Mouse (Mus musculus): ENCODE measurements around the gene Clec4n.
"Not testable (repeated sequence)": the region's sequence is repeated elsewhere in the genome, so short reads cannot be mapped to it uniquely, and the experiment has no call there.

Clec4n gene

DNA sequence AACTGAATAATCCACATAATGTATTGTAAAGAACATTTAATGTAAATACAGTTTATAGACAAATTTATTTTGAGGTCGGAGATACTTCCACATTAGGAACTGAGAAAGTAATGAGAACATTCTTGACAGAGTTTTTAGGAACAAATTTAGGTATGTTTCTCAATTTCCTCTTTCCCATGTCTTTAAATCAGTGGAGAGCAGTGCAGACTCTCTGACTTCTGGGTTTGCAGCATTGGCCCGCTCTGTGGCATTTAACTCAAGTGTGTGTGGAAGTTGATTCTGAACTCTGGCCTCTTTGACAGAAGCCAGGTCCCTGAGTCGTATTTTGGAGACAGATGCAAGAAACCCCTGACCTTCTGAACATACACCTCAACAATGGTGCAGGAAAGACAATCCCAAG lies at the start of gene Clec4n:
Gene Clec4n (plus strand): TSS at position 200 of the 400 bp plus-strand sequence.
- no peak for DNase-seq (ENCODE audit: low read depth)

GRCm38 (mm10) chr6:123184862-123185261 lies 44.8 kb upstream of the Clec4n start:
- DNase-seq (ENCODE audit: low read depth): not testable (repeated sequence)

- no peak for DNase-seq (ENCODE audit: low read depth)
These were observed 22.2 kb upstream of the Clec4n start for GRCm38 (mm10) chr6:123207187-123208076.

DNA sequence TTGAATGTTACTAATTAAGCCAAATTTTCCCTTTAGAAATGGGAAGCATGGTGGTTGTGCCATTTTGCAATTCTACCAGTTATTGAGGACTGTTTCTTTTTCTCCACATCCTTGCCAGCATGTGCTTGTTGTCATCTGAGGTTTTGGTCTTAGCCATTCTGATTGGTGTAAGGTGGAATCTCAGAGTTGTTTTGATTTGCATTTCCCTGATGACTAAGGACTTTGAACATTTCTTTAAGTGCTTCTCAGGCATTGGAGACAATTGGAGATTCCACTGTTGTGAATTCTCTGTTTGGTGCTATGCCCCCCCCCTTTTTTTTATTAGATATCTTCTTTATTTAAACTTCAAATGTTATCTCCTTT lies 21.6 kb upstream of the Clec4n start:
- DNase-seq (ENCODE audit: low read depth): not testable (repeated sequence)

- DNase-seq (ENCODE audit: low read depth): no peak
These were observed 17.9 kb upstream of the Clec4n start for GRCm38 (mm10) chr6:123211726-123212125.

DNA sequence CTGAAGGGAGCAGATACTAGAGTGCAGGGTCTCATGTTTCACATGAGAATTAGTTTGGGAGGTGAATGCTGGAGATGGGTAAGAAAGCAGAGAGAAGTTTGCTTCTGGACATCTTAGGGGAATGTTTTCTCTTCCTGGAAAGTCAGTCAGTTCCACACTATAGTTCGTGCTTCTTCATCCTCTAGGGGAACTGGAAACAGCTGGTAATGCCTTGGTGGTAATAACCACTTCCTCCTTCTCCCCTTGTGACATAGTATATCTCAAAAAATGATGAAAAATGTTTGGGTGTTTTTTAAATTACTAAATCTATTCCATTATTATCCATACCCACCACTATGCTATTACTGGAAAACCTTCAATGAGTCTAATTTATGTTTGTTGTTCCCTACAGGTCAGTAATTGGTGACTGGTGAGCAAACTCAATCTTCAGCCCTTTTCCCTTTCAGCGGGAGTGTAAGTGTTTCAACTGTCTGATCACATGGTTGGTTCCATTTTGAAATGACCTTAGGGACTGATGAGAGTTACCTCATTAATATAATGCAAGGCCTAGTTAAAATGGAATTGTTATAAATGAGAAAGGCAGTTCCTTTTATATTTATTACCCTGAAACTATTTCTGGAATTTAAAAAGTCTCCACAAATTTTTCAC lies 2.0 kb upstream of the Clec4n start:
- no peak for DNase-seq (ENCODE audit: low read depth)

- no peak for DNase-seq (ENCODE audit: low read depth)
These were observed 1.5 kb downstream of the Clec4n start for GRCm38 (mm10) chr6:123231149-123231548.

DNA sequence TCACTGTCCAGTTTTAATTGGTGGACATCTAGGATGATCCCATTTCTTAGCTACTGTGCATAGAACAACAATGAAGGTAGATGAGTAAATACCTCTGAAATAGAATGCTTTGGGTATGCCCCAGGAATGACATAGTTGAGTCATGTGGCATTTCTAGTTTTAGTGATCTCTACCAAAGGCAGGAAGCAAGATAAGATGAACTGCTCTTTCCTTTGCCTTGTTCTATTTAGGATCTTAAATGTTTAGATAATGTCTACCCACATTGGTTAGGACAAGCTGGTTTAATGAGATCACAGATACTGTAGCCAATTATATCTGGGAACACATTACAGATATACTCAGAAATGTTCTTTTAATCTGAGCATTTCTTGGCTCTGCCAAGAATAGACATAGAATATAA lies 7.9 kb downstream of the Clec4n start:
- DNase-seq (ENCODE audit: low read depth): no peak

GRCm38 (mm10) chr6:123244201-123244600 lies 14.6 kb downstream of the Clec4n start:
- DNase-seq (ENCODE audit: low read depth): no peak

- DNase-seq (ENCODE audit: low read depth): not testable (repeated sequence)
These were observed 19.2 kb downstream of the Clec4n start for GRCm38 (mm10) chr6:123248862-123249261.

DNA sequence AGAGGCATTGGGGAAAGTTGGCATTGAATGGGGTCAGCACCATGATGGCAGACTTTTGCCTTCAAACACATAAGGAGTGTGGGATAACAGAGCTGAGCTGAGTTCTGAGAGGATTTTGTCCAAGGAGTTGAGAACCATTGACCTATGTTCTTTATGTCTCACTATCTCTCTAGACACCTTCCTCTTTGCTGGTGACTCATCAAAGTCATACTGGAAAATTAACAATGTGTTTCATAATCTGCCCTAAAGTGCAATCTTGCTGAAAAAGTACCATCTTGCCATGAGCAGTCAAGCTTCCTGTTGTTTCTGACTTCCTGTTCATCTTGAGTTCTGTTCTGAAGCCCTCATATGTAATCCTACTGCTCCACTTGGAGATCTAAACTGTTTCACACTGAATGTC lies 23.1 kb downstream of the Clec4n start:
- no peak for DNase-seq (ENCODE audit: low read depth)

DNA sequence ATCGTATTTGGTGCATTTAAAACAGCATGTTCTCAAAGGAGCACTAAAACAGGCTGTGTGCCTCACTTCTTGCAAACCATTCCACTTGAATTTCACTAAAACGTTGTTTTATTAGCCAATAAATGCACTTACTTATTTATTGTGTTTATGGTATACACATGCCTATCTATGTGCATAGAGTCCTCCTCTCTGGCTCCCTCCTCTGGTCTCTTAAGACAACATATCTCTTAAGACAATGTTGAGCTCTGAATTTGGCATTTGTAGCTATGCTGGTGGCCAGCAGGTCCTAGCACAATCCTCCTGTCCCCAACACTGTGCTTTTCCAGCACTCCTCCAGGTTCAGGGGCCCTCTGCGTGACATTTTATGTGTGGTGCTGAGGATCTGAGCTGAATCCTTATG lies 29.3 kb downstream of the Clec4n start:
- DNase-seq (ENCODE audit: low read depth): no peak

GRCm38 (mm10) chr6:123259889-123260603 lies 30.4 kb downstream of the Clec4n start:
- no peak for DNase-seq (ENCODE audit: low read depth)

DNA sequence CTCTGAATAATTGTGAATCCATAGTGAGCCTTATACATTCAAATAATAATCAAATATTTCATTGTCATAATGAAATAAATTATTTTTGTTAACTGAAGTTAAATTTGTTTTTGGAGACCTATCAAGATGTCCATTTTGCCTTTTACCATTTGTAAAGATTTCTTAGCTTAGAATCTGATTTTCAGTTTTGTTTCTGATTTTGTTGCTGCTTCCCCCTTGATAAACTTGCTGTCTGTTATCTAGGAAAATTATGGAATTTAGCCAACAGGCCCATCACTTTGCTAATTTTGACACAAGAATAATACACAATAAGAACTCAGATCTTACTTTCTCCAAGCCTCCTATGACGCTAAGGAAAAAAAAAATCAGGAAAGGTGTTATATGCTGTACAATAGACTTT lies 31.2 kb downstream of the Clec4n start:
- DNase-seq (ENCODE audit: low read depth): no peak

DNA sequence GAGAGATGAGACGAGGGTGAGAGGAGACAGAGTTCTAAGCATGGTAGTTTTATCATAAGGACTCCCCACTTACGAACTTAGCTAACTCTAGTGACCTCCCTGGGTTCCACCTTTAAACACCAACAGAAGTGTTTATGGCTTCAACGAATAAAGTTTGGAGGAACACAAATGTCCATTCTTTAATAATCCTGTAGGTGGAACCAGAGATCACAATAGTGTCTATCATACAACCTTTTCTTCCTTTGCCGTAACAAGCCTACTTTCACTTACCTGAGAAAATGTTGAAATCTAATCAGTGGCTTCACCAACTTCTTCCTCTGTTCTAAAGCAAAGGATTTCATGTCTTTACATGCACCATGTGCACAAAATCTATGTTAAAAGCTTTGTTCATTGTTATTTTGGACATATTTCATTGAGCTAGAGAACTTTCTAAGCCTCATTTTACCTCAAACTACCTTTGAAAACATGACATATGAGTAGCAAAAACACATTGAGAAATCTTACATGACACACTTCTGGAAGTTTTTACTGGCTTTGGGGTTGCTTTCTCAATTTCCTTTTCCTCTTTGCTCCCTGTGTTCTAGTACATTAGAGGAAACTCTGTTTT lies 32.0 kb downstream of the Clec4n start, which contains the start of gene Clec4d:
Gene Clec4d (plus strand): TSS at position 557 of the 607 bp plus-strand sequence.
- no peak for DNase-seq (ENCODE audit: low read depth)

DNA sequence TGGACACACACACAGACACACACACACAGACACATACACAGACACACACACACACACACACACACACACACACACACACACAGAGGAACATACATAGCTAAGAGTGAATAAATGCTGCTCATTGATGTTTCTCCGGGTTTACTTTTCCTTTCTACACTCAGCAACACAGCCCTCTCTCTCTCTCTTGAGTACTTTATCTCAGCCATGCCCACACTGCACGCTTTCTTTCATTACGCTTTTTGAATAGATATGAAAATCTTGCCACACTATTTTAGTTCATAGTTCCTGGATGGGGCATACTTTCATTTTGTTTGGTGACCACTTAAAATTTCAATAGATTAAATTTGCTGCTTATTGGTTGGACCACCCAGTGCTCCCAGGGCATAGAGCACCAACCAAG lies 34.6 kb downstream of the Clec4n start:
- DNase-seq (ENCODE audit: low read depth): no peak

- no peak for DNase-seq (ENCODE audit: low read depth)
These were observed 36.2 kb downstream of the Clec4n start for GRCm38 (mm10) chr6:123265809-123266208.

DNA sequence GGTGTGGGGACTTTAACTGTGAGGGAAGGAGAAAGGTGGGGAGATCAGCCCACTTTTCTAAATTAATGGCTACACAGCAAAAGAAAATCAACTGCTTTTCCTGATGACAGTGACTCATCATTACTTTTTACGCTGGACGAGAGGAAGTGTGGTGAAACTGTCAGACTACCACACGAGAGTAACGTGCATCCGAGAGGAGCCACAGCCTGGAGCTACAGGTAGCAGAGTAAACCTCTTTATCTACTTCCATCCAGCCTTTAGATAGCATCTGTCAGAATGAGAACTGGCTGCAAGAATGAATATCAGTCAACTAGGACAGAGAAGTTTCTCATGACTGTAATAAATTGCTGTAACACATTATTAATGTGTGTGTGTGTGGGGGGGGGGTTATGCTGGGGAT lies 37.3 kb downstream of the Clec4n start:
- no peak for DNase-seq (ENCODE audit: low read depth)

DNA sequence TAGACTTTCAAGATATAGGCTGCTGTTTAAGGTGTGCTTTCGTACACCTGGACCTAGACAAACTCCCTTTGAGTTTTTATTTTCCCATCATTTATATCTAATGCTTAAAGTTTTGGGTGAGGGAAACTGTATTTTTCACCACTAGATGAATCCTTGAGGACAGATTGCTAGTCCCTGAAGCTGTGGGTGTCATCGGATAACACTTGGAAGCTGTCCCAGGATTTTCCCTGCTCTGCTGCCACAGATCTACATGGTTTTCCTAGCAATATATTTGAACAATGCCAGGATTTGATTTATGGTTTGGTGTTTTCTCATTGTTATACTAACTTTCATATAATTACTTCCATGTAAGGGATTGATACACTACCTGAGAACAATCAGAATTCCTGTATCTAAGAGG lies 49.8 kb downstream of the Clec4n start:
- no peak for DNase-seq (ENCODE audit: low read depth)

- DNase-seq (ENCODE audit: low read depth): no peak
These were observed 56.7 kb downstream of the Clec4n start for GRCm38 (mm10) chr6:123286311-123286710.

- no peak for DNase-seq (ENCODE audit: low read depth)
These were observed 59.3 kb downstream of the Clec4n start for GRCm38 (mm10) chr6:123288931-123289330.

DNA sequence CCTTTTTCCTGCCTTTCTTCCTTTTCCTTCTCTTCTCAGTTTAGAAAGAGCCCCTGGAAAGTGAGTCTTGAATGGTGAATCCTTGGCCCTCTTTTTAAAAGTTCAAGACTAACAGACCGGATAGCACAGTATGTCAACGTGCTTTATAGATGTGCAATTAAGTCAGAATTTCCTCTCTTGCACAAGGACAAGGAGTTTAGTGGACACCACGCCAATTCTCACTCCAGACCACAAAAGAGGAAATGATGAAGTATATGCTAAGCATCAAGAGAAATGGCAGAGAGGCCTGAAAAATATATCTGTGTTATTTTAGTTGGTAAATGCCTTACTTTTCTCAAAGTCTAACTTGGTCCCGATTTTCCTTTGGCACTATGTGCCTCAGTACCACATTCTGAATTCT lies 60.1 kb downstream of the Clec4n start, which contains the start of gene Clec4e:
Gene Clec4e (minus strand): TSS at position 118 of the 400 bp plus-strand sequence.
- no peak for DNase-seq (ENCODE audit: low read depth)

All from fibroblast of lung, adult 2 months (primary cell).